Mouse (Mus musculus): ENCODE data around the gene Aph1c. TPM values are rescaled to one million over a fixed set of nuclear protein-coding genes. Genes with fewer than 3 reads are reported as not detected.
A peak's percentile ranks its signal among the peaks of the same experiment; 100 is the strongest.
"Not testable (repeated sequence)": the region's sequence is repeated elsewhere in the genome, so short reads cannot be mapped to it uniquely, and the experiment has no call there.

The Aph1c gene
- polyA plus RNA-seq, 1 experiment from 2014 or later: 2.0 TPM

DNA sequence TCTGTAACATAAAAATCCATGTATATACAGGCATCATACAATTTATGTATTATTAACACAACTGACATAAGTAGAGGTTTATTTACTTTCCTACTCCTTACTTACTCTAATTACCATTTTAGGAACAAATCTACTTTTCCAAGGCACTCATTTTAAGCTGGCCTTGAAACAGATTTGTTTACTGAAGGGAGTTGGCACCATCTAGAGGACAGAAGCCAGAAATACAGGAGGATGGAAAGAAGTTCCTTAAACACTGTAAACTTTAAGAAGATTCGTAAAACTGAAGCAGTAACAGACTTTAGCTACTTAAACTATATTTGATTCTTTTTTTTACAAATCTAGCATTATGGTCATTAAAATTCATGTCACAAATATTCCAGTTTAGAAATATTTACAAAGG is 8.5 kb downstream of the Aph1c start:
- ATAC-seq (ENCODE audit: low FRiP score, low read depth): no peak
- Histone ChIP-seq H3K4me1 (no peaks in the 10 kb centered on the region), H3K4me3 (no peak overlapping the region), H3K36me3 (no peaks in the 10 kb centered on the region), H3K4me2 (replicated peaks) (no peak overlapping the region), H3K27ac (no peak overlapping the region), H3K9ac (no peak overlapping the region), H3K9me3 (no peaks in the 10 kb centered on the region), H3K27me3 (replicated peaks) (no peaks in the 10 kb centered on the region)
- WGBS: 52% methylated on average over 1 of the region's 1 CpGs

DNA sequence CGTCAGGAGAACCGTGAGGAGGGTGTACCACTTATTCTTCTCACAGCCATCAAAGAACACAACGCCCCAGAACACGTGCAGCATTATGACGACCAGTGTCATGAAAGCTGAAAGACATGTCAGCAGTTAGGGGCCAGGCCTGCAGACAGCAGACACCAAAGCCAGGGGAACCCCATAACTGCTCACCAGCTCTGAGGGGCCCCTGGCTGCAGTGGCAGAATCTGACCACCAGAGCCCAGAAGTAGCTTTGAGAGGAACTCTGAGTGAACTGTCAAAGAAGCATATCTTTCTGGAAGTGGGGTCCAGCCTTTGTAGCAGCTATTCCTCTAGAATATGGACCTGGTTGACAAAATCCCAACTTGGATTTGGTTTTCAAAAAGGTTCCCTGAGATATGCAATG is 12.3 kb downstream of the Aph1c start:
- H3K4me2 ChIP-seq (replicated peaks); ATAC-seq (ENCODE audit: low FRiP score, low read depth); H3K9me3 ChIP-seq; H3K27me3 ChIP-seq (replicated peaks); H3K9ac ChIP-seq; H3K4me3 ChIP-seq; H3K36me3 ChIP-seq; H3K27ac ChIP-seq; H3K4me1 ChIP-seq: not testable (repeated sequence)
- WGBS: 76% methylated on average over 2 of the region's 5 CpGs

DNA sequence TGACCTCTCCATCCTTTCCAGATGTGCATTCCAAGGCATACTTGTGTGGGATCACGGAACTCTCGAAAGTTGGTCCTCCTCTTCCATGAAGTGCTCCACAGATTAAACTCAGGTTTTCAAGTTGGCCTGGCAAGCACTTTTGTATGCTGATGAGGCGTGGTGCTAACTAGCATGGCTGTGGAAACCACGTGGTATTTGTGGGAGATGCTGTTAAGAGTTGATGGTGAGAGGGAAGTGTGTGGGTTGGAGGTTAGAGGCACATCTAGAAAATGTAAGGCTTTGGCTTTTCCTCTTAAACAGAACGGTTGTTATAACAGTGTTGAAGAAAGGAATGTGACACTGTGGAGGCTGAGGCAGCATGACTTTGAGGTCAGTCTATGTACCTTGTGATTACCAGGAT is 13.5 kb downstream of the Aph1c start:
- Histone ChIP-seq H3K27ac (no peak overlapping the region), H3K27me3 (replicated peaks) (no peaks in the 10 kb centered on the region), H3K36me3 (no peaks in the 10 kb centered on the region), H3K4me2 (replicated peaks) (no peak overlapping the region), H3K4me3 (no peak overlapping the region), H3K9ac (no peak overlapping the region), H3K9me3 (no peaks in the 10 kb centered on the region), H3K4me1 (no peaks in the 10 kb centered on the region)
- ATAC-seq (ENCODE audit: low FRiP score, low read depth): no peak
- WGBS: 83% methylated on average over 5 of the region's 5 CpGs

DNA sequence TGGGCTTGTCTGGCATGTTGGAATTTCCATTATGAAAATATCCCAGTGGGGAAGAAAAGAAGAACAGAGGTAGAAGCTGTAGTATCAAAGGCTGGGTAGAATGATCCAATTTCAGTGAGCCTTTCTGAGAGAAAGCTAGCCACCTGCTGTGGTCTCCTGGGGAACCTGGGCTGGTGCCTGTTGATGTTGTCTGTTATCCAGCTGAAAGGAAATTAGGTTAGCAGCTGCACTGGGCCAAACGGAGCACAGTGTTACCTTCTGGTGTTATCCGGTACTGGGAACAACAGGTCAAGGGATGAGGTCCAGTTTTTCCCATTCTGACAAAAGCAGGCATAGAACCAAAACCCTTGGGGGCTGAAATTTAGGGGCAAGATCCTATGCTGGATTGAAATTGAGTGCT is 21.1 kb downstream of the Aph1c start:
- no peak overlapping the region for H3K27ac ChIP-seq
- no peaks in the 10 kb centered on the region for H3K36me3 ChIP-seq
- ATAC-seq (ENCODE audit: low FRiP score, low read depth): no peak
- H3K9ac ChIP-seq: no peak overlapping the region
- no peaks in the 10 kb centered on the region for H3K27me3 ChIP-seq (replicated peaks)
- 18% methylated on average over 2 of the region's 2 CpGs for WGBS
- no peak overlapping the region for H3K4me3 ChIP-seq
- no peaks in the 10 kb centered on the region for H3K9me3 ChIP-seq
- no peaks in the 10 kb centered on the region for H3K4me1 ChIP-seq
- no peak overlapping the region for H3K4me2 ChIP-seq (replicated peaks)

GRCm38 (mm10) chr9:66805951-66806350 is 28.6 kb downstream of the Aph1c start:
- 0 out of 2 replicates have a peak overlapping the region, but pooled peaks have one; percentile 48 for H3K9ac ChIP-seq
- H3K4me2 ChIP-seq (replicated peaks): peak overlapping the region; percentile 55
- H3K27ac ChIP-seq; H3K9me3 ChIP-seq; ATAC-seq (ENCODE audit: low FRiP score, low read depth); H3K4me1 ChIP-seq; H3K36me3 ChIP-seq: not testable (repeated sequence)
- H3K27me3 ChIP-seq (replicated peaks): peaks cover 19% of the 10 kb centered on the region
- H3K4me3 ChIP-seq: peak overlapping the region; percentile 29
- WGBS: under 1% methylated on average over 31 of the region's 37 CpGs

DNA sequence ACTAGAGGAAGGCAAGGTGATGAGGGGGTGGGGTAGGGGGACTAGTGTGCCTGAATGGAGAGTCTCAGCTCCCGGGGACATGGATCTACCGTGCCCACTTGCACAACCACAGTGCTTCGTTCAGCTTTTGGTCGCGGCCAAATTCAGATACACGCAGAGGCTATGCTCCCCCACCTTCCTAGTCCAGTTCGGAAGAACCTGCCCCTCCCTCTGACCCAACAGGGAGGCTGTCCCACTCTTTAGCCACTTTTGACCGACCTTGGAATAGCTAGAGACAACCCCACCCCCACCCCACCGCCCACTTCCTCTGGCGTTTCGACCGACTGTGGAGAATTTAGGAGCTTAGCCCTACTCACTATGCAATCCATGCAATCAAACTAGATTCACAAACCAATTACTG is 32.6 kb downstream of the Aph1c start:
- H3K9ac ChIP-seq: no peak overlapping the region
- ATAC-seq (ENCODE audit: low FRiP score, low read depth): no peak
- H3K4me3 ChIP-seq: no peak overlapping the region
- WGBS: 52% methylated on average over 12 of the region's 12 CpGs
- no peaks in the 10 kb centered on the region for H3K36me3 ChIP-seq
- no peak overlapping the region for H3K4me2 ChIP-seq (replicated peaks)
- H3K9me3 ChIP-seq: no peaks in the 10 kb centered on the region
- peaks cover 16% of the 10 kb centered on the region for H3K27me3 ChIP-seq (replicated peaks)
- H3K4me1 ChIP-seq: no peaks in the 10 kb centered on the region
- H3K27ac ChIP-seq: no peak overlapping the region

- 77% methylated on average over 5 of the region's 5 CpGs for WGBS
These were observed 37.8 kb downstream of the Aph1c start, which contains the start of gene Gm10647 for GRCm38 (mm10) chr9:66796739-66797138. Gene Gm10647 (plus strand): TSS chr9:66797039.

DNA sequence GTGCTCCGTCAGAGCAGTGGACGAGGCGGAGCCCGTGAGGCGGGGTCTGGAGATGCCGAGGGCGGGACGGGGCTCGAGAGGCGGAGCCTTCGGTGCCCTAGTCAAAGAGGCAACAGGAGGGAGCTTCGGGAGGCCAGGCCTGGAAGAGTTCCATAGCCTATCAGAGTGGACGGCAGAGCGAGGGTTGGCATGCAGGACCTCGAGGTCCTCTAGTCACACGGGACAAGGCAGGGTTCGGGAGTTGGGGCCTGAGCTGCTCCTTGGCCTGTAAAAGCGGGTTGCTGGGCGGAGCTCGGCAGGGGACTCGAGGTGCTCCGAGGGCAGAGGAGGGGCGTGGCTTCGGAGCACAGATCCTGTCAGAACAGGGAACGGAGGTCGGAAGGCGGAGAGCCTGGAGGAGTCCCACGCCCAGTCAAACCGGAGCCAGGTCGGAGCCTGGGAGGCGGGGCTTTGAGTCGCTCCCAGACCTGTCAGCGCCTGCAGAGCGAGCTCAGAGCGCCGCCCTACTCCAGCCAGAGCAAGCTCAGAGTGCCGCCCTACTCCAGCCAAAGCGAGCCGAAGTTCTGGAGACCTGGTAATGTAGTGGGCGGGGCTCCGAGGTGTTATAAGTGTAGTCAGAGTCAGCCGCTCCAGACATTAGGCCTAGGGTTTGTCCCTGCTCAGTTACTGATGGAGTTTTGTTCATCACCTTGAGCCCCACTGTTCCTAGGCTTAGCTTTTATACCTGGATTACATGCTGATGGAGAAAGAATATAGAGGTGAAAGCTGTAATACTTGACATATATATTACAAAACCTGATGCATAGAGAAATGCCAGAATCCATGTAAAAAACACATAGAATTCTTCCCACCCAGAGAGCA is 38.8 kb downstream of the Aph1c start, which contains the start of gene Aph1b:
TSS of gene Aph1b (minus strand) at position 27 of the 861 bp plus-strand sequence.
- under 1% methylated on average over 42 of the region's 42 CpGs for WGBS
- ATAC-seq (ENCODE audit: low FRiP score, low read depth): peak; percentile 99
- H3K36me3 ChIP-seq: no peaks in the 10 kb centered on the region

More at GRCm38 (mm10) chr9:66796739-66797138, 37.8 kb downstream of the Aph1c start, which contains the start of gene Gm10647:
- ATAC-seq (ENCODE audit: low FRiP score, low read depth): no peak
- Histone ChIP-seq H3K9ac (peak within 1 kb of the TSS; percentile 86), H3K36me3 (no peaks in the 10 kb centered on the region), H3K27me3 (replicated peaks) (0 out of 2 replicates have a peak, but pooled peaks cover 3% of the 10 kb centered on the region), H3K4me3 (peak within 1 kb of the TSS; percentile 68), H3K4me2 (replicated peaks) (peak within 1 kb of the TSS; percentile 74), H3K27ac (no peak within 1 kb of the TSS), H3K9me3 (no peaks in the 10 kb centered on the region), H3K4me1 (peaks cover 9% of the 10 kb centered on the region; the same call in 1 of the 2 replicates)

DNA sequence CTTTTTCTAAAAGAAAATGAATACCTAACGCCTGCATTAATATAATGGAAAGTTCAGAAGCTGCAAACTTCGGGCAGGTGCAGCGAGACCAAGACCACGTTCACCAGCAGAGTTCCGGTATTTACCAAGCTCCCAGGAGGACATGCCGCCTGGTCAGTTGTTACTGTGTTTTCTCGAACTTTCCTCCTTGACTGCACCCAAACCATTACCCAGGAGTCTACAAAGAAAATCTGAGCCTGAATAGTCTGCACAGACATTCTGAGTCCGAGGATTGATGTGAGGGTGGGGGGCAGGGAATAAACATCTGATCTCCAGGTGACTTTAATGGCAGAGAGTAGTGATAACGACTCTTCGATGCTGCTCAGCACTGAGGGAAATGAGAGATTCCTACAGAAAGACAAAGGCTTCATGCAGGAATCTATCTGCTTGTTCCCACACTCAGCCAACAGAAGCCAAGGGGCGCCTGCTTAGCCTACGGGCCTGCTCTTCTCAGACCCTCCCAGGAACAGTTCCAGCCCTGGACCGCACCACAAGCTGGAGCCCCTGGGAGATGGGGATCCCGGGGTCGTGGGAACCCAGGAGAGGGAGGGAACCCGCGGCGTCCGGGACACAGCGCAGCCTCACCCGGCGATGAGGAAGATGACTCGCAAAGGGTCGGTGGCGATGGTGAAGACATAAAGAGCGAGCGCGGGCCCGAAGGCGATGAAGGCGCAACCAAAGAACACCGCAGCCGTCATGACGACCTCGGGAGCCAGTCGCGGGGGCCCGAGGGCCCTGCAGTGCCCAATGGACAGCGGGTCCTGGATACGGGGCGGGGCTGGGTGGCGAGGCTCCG is 39.7 kb downstream of the Aph1c start:
- H3K9ac ChIP-seq: peak overlapping the region; percentile 86
- peak overlapping the region; percentile 77; the same call in 1 of the 2 replicates for H3K27ac ChIP-seq
- no peaks in the 10 kb centered on the region for H3K27me3 ChIP-seq (replicated peaks)
- peaks cover 9% of the 10 kb centered on the region; the same call in 1 of the 2 replicates for H3K4me1 ChIP-seq
- 2% methylated on average over 43 of the region's 43 CpGs for WGBS
- peaks cover 7% of the 10 kb centered on the region for H3K36me3 ChIP-seq
- H3K4me3 ChIP-seq: peak overlapping the region; percentile 68
- peak; percentile 76 for ATAC-seq (ENCODE audit: low FRiP score, low read depth)
- peak overlapping the region; percentile 74 for H3K4me2 ChIP-seq (replicated peaks)
- no peaks in the 10 kb centered on the region for H3K9me3 ChIP-seq

More for the DNA sequence above, 38.8 kb downstream of the Aph1c start, which contains the start of gene Aph1b:
- Histone ChIP-seq H3K9ac (peak within 1 kb of the TSS; percentile 86), H3K27me3 (replicated peaks) (no peaks in the 10 kb centered on the region), H3K4me2 (replicated peaks) (peak within 1 kb of the TSS; percentile 74), H3K4me1 (peaks cover 9% of the 10 kb centered on the region; the same call in 1 of the 2 replicates), H3K9me3 (no peaks in the 10 kb centered on the region), H3K4me3 (peak within 1 kb of the TSS; percentile 68), H3K27ac (peak within 1 kb of the TSS; percentile 77; the same call in 1 of the 2 replicates)

DNA sequence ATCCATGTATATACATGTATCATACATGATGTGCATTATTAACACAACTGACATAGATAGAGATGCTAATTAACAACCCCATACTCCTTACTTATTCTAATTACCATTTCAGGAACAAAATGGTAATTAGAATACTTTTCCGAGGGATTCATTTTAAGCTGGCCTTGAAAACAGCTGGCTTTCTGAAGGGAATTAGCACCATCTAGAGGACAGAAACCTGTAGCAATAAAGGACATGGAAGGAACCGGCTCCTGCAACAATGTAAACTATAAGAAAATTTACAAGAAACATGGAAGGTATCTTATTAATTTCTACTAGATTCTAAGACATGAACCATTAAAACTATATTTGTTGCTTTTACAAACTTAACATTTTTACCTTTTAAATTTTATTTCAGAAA is 46.7 kb downstream of the Aph1c start:
- Histone ChIP-seq H3K9ac (no peak overlapping the region), H3K4me1 (no peaks in the 10 kb centered on the region), H3K9me3 (no peaks in the 10 kb centered on the region), H3K36me3 (peaks cover 11% of the 10 kb centered on the region), H3K27ac (no peak overlapping the region), H3K4me2 (replicated peaks) (no peak overlapping the region), H3K4me3 (no peak overlapping the region), H3K27me3 (replicated peaks) (no peaks in the 10 kb centered on the region)
- WGBS: 9% methylated on average over 2 of the region's 2 CpGs
- no peak for ATAC-seq (ENCODE audit: low FRiP score, low read depth)

GRCm38 (mm10) chr9:66784552-66784951 is 50.0 kb downstream of the Aph1c start:
- H3K4me2 ChIP-seq (replicated peaks); ATAC-seq (ENCODE audit: low FRiP score, low read depth); H3K9me3 ChIP-seq; H3K27me3 ChIP-seq (replicated peaks); H3K27ac ChIP-seq; H3K36me3 ChIP-seq; H3K4me3 ChIP-seq; H3K4me1 ChIP-seq; H3K9ac ChIP-seq: not testable (repeated sequence)
- 57% methylated on average over 1 of the region's 3 CpGs for WGBS

- Histone ChIP-seq H3K27ac (no peak overlapping the region), H3K4me3 (no peak overlapping the region), H3K27me3 (replicated peaks) (no peaks in the 10 kb centered on the region), H3K4me1 (no peaks in the 10 kb centered on the region), H3K9me3 (no peaks in the 10 kb centered on the region), H3K36me3 (no peaks in the 10 kb centered on the region), H3K4me2 (replicated peaks) (no peak overlapping the region), H3K9ac (no peak overlapping the region)
- ATAC-seq (ENCODE audit: low FRiP score, low read depth): no peak
These were observed 63.8 kb downstream of the Aph1c start for GRCm38 (mm10) chr9:66770701-66771100.

Data from neural tube, embryonic 12.5 days (tissue).